Mouse (Mus musculus) neural tube, embryonic 11.5 days (tissue): ENCODE data around the gene Vamp1. TPM values are rescaled to one million over a fixed set of nuclear protein-coding genes. Genes with fewer than 3 reads are reported as not detected.
"Not testable (repeated sequence)": the region's sequence is repeated elsewhere in the genome, so short reads cannot be mapped to it uniquely, and the experiment has no call there.

Experiments
- ATAC-seq: fragments of 200-750 bp; cut with Nextera tagmentation; 2 replicates; pipeline ENCODE4 v1.8.0; 2017; ENCODE audit warnings: moderate number of reproducible peaks, mild to moderate bottlenecking, moderate TSS enrichment, moderate library complexity; ENCODE audit not compliant: insufficient read depth, low FRiP score, low TSS enrichment
- DNase-seq: peaks from one replicate; pipeline ENCODE4 v3.0.0-alpha.2; 2015; ENCODE audit warnings: low spot score
- H3K27ac ChIP-seq: fragments of 300-500 bp; sonication (generic); 2 replicates; pipeline ENCODE4 v1.5.1; 2014; ENCODE audit warnings: low read depth, mild to moderate bottlenecking, low read length
- H3K27me3 ChIP-seq: fragments of 300-500 bp; sonication (generic); 2 replicates; pipeline ENCODE4 v1.6.1; 2014; ENCODE audit warnings: mild to moderate bottlenecking, low read length, mixed read lengths; ENCODE audit not compliant: control insufficient read depth, insufficient read depth
- H3K36me3 ChIP-seq: fragments of 300-500 bp; sonication (generic); 2 replicates; pipeline ENCODE4 v1.6.1; 2014; ENCODE audit warnings: mild to moderate bottlenecking, low read length, moderate library complexity, mixed read lengths; ENCODE audit not compliant: control insufficient read depth, insufficient read depth
- H3K4me1 ChIP-seq: fragments of 300-500 bp; sonication (generic); 2 replicates; pipeline ENCODE4 v1.6.1; 2014; ENCODE audit warnings: low read length, mixed read lengths; ENCODE audit not compliant: control insufficient read depth, insufficient read depth
- H3K4me2 ChIP-seq: fragments of 300-500 bp; sonication (generic); 2 replicates; pipeline ENCODE4 v1.6.1; 2014; ENCODE audit warnings: low read depth, mild to moderate bottlenecking, moderate library complexity
- H3K4me3 ChIP-seq: fragments of 300-500 bp; sonication (generic); 2 replicates; pipeline ENCODE4 v1.5.1; 2014; ENCODE audit warnings: low read depth, low read length
- H3K9ac ChIP-seq: fragments of 300-500 bp; sonication (generic); 2 replicates; pipeline ENCODE4 v1.6.1; 2014; ENCODE audit warnings: mild to moderate bottlenecking, low read length
- H3K9me3 ChIP-seq: fragments of 300-500 bp; sonication (generic); 2 replicates; pipeline ENCODE4 v1.6.1; 2016; ENCODE audit warnings: low read length; ENCODE audit not compliant: control insufficient read depth
- WGBS: fragments of 180-500 bp; shearing (Covaris S2); extraction: QIAGEN DNeasy Blood & Tissue Kit; methylation state at CpG from one replicate; pipeline ENCODE4 v1.1.7; 2014; 5-methylcytosine and 5-hydroxymethylcytosine counted together
- polyA plus RNA-seq: library from polyadenylated mRNA; unstranded; fragments of >200 nt; fragmentation: Nextera tagmentation; extraction: Ambion mirVana; gene quantifications from 2 replicates; pipeline ENCODE4 v1.2.1, GENCODE M21; 2014

Vamp1 gene
- polyA plus RNA-seq, 1 experiment from 2014 or later, result 2.2 TPM

- no peaks in the 10 kb centered on the region for H3K9me3 ChIP-seq
- WGBS, result 85% methylated on average over 9 of the region's 9 CpGs
- ATAC-seq, result no peak
- no peaks in the 10 kb centered on the region for H3K27me3 ChIP-seq
- no peak for DNase-seq
- no peaks in the 10 kb centered on the region for H3K36me3 ChIP-seq
- H3K4me1 ChIP-seq, result no peaks in the 10 kb centered on the region
- H3K4me2 ChIP-seq, result no peak overlapping the region
- no peak overlapping the region for H3K4me3 ChIP-seq
- H3K9ac ChIP-seq, result no peak overlapping the region
- no peak overlapping the region for H3K27ac ChIP-seq
These were observed 48.9 kb downstream of the Vamp1 start for GRCm38 (mm10) chr6:125264219-125264618.

DNA sequence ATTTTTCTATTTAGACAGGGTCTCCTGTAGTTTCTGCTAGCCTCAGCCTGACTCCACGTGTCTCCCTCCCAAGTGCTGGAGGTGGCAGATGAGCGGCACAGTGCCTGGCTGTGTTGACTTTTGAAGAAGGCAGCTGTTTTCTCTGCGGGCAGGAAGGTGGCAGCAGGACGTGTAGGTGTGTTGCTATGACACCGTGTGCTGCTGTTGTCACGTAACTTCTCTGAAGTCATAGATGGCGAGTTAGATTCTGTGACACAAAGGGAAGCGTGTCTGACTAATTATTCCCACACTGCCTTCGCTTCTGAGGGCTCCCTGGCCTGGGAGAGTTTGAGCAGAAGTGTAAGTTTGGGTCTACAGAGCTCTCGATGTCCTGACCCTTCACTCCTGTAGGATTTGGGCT is 49.9 kb downstream of the Vamp1 start:
- Histone ChIP-seq H3K4me2 (no peak overlapping the region), H3K27ac (no peak overlapping the region), H3K36me3 (no peaks in the 10 kb centered on the region), H3K4me1 (no peaks in the 10 kb centered on the region), H3K9me3 (no peaks in the 10 kb centered on the region), H3K27me3 (no peaks in the 10 kb centered on the region), H3K9ac (no peak overlapping the region), H3K4me3 (no peak overlapping the region)
- DNase-seq (no peak), ATAC-seq (no peak)
- WGBS, result 54% methylated on average over 10 of the region's 10 CpGs

- Histone ChIP-seq H3K36me3 (no peaks in the 10 kb centered on the region), H3K9me3 (no peaks in the 10 kb centered on the region), H3K4me1 (no peaks in the 10 kb centered on the region), H3K27ac (no peak overlapping the region), H3K27me3 (no peaks in the 10 kb centered on the region), H3K9ac (no peak overlapping the region), H3K4me2 (no peak overlapping the region), H3K4me3 (no peak overlapping the region)
- WGBS, result 78% methylated on average over 13 of the region's 13 CpGs
- no peak for DNase-seq
- no peak for ATAC-seq
These were observed 50.7 kb downstream of the Vamp1 start for GRCm38 (mm10) chr6:125266091-125266490.

DNA sequence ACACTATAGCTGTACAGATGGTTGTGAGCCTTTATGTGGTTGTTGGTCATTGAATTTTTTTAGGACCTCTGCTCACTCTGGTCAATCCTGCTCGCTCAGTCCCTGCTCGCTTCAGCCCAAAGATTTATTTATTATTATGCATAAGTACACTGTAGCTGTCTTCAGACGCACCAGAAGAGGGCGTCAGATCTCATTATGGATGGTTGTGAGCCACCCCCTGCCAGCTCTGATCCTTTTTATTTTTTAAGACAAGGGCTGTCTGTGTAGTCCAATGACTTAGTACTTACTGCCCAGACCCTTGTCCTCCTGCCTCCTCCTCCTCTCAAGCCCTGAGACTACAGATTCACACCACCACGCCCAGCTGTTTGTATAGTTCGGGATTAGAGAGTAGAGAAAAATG is 51.2 kb downstream of the Vamp1 start:
- not testable (repeated sequence) for H3K9me3 ChIP-seq, H3K4me2 ChIP-seq, ATAC-seq, H3K27me3 ChIP-seq, H3K36me3 ChIP-seq, H3K4me3 ChIP-seq, H3K4me1 ChIP-seq, H3K9ac ChIP-seq, DNase-seq, H3K27ac ChIP-seq
- WGBS, result 74% methylated on average over 6 of the region's 6 CpGs

DNA sequence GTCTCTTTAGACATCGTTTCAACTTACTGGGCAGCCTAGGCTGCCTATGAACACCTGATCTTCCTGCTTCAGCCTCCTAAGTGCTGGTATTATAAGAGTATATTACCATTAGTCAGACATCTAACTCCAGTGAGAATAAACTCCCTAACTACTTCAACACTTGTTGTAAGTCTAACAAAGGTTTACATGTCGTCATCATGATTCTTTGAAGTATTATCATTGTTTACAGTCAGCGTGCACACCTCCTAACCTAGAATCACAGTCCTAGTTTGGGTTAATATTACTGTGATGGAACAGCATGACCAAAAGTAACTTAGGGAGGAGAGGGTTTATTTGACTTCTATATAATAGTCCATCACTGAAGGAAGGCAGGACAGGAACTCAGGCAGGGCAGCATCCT is 52.1 kb downstream of the Vamp1 start:
- no peak overlapping the region for H3K4me2 ChIP-seq
- H3K36me3 ChIP-seq, result no peaks in the 10 kb centered on the region
- no peaks in the 10 kb centered on the region for H3K4me1 ChIP-seq
- ATAC-seq, result no peak
- no peaks in the 10 kb centered on the region for H3K9me3 ChIP-seq
- H3K27ac ChIP-seq, result no peak overlapping the region
- DNase-seq, result no peak
- WGBS, result 94% methylated on average over 3 of the region's 3 CpGs
- H3K27me3 ChIP-seq, result no peaks in the 10 kb centered on the region
- no peak overlapping the region for H3K4me3 ChIP-seq
- no peak overlapping the region for H3K9ac ChIP-seq

DNA sequence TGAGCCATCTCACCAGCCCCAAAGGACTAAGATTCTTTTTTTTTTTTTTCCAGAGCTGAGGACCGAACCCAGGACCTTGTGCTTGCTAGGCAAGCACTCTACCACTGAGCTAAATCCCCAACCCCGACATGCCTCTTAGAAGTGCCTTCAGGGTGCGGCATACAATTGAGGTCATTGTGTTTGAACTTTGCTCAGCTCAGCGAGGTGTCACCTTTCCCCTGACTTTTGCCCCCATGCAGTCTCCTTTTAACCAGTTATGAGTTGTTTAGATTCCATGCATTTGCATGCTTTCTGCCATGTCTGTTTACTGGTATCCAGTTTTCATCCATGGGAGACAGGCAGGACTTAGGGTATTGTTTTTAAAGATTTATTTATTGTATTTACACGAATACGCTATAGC is 53.4 kb downstream of the Vamp1 start:
- Histone ChIP-seq H3K27me3 (no peaks in the 10 kb centered on the region), H3K4me1 (no peaks in the 10 kb centered on the region), H3K4me3 (no peak overlapping the region), H3K36me3 (no peaks in the 10 kb centered on the region), H3K9ac (no peak overlapping the region), H3K27ac (no peak overlapping the region), H3K4me2 (no peak overlapping the region), H3K9me3 (no peaks in the 10 kb centered on the region)
- no peak for DNase-seq
- ATAC-seq, result no peak
- 54% methylated on average over 6 of the region's 6 CpGs for WGBS

- H3K27ac ChIP-seq, result no peak overlapping the region
- peak; percentile 86 for ATAC-seq
- peak; percentile 82 for DNase-seq
- H3K4me2 ChIP-seq, result peak overlapping the region; percentile 24; the same call in 1 of the 2 replicates
- no peaks in the 10 kb centered on the region for H3K9me3 ChIP-seq
- H3K36me3 ChIP-seq, result no peaks in the 10 kb centered on the region
- H3K27me3 ChIP-seq, result no peaks in the 10 kb centered on the region
- H3K9ac ChIP-seq, result no peak overlapping the region
- H3K4me3 ChIP-seq, result no peak overlapping the region
- no peaks in the 10 kb centered on the region for H3K4me1 ChIP-seq
- WGBS, result 21% methylated on average over 17 of the region's 17 CpGs
These were observed 56.3 kb downstream of the Vamp1 start for GRCm38 (mm10) chr6:125271455-125272227.

DNA sequence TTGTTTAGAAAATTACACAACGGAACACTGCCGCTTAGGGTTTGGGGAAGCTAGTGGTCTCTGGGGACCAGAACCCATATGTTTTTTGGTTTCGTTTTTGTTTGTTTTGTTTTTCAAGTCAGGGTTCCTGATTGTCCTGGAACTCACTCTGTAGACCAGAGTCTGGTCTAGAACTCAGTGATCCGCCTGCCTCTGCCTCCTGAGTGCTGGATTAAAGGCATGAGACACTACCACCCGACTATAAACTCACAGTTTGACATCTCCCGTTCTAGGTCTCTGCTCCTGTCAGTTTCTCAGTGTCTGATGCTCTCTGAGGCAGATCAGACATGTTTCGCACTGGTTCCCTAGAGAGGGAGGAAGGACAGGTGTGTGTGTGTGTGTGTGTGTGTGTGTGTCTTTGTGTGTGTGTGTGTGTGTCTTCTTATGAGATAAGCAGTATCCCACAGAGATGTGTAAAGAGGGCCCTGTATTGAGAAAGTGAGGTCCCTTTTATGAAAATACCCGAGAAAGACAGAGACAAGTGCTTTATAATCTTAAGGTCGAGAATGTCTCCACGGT is 57.0 kb downstream of the Vamp1 start:
- ATAC-seq, result no peak
- H3K36me3 ChIP-seq, result no peaks in the 10 kb centered on the region
- no peaks in the 10 kb centered on the region for H3K27me3 ChIP-seq
- H3K9me3 ChIP-seq, result no peaks in the 10 kb centered on the region
- DNase-seq, result no peak
- no peaks in the 10 kb centered on the region for H3K4me1 ChIP-seq
- H3K27ac ChIP-seq, result no peak overlapping the region
- H3K4me3 ChIP-seq, result no peak overlapping the region
- WGBS, result 77% methylated on average over 10 of the region's 10 CpGs
- no peak overlapping the region for H3K4me2 ChIP-seq
- no peak overlapping the region for H3K9ac ChIP-seq
